Mouse (Mus musculus) neural tube, embryonic 15.5 days (tissue): Measurements from ENCODE around the gene Vipr2. TPM values are rescaled to one million over a fixed set of nuclear protein-coding genes. Genes with fewer than 3 reads are reported as not detected.

Experiments
- ATAC-seq: fragments of 200-750 bp; cut with Nextera tagmentation; 2 replicates; pipeline ENCODE4 v1.8.0; 2017; ENCODE audit warnings: mild to moderate bottlenecking, moderate TSS enrichment, moderate library complexity; ENCODE audit not compliant: low FRiP score
- H3K27ac ChIP-seq: fragments of 300-500 bp; sonication (generic); replicated peaks from 2 replicates; pipeline ENCODE4 v1.5.1; 2015; ENCODE audit warnings: mild to moderate bottlenecking, inconsistent platforms
- H3K27me3 ChIP-seq: fragments of 300-500 bp; sonication (generic); replicated peaks from 2 replicates; pipeline ENCODE4 v1.6.1; 2015; ENCODE audit warnings: inconsistent platforms
- H3K36me3 ChIP-seq: fragments of 300-500 bp; sonication (generic); 2 replicates; pipeline ENCODE4 v1.6.1; 2015; ENCODE audit warnings: inconsistent platforms
- H3K4me1 ChIP-seq: fragments of 300-500 bp; sonication (generic); 2 replicates; pipeline ENCODE4 v1.6.1; 2015; ENCODE audit warnings: inconsistent platforms
- H3K4me2 ChIP-seq: fragments of 300-500 bp; sonication (generic); 2 replicates; pipeline ENCODE4 v1.6.1; 2015; ENCODE audit warnings: inconsistent platforms, mild to moderate bottlenecking, moderate library complexity
- H3K4me3 ChIP-seq: fragments of 300-500 bp; sonication (generic); replicated peaks from 2 replicates; pipeline ENCODE4 v1.5.1; 2015; ENCODE audit warnings: mild to moderate bottlenecking, inconsistent platforms
- H3K9ac ChIP-seq: fragments of 300-500 bp; sonication (generic); replicated peaks from 2 replicates; pipeline ENCODE4 v1.6.1; 2015; ENCODE audit warnings: mild to moderate bottlenecking, inconsistent platforms
- H3K9me3 ChIP-seq: fragments of 300-500 bp; sonication (generic); replicated peaks from 2 replicates; pipeline ENCODE4 v1.6.1; 2016; ENCODE audit warnings: inconsistent platforms
- WGBS: fragments of 180-500 bp; shearing (Covaris S2); methylation state at CpG from one replicate; pipeline ENCODE4 v1.1.7; 2015; ENCODE audit warnings: mixed read lengths; 5-methylcytosine and 5-hydroxymethylcytosine counted together
- polyA plus RNA-seq: library from polyadenylated mRNA; unstranded; fragments of >200 nt; fragmentation: Nextera tagmentation; extraction: Ambion mirVana; gene quantifications from 2 replicates; pipeline ENCODE4 v1.2.1, GENCODE M21; 2015

Vipr2 gene
- polyA plus RNA-seq, 1 experiment from 2014 or later = 0.96 TPM

GRCm38 (mm10) chr12:116062194-116062583 is 15.3 kb upstream of the Vipr2 start:
- 98% methylated on average over 2 of the region's 2 CpGs for WGBS
- peaks cover 18% of the 10 kb centered on the region for H3K9me3 ChIP-seq
- no peak overlapping the region for H3K9ac ChIP-seq
- H3K27ac ChIP-seq = no peak overlapping the region
- H3K36me3 ChIP-seq = peaks cover 46% of the 10 kb centered on the region
- H3K4me1 ChIP-seq = no peaks in the 10 kb centered on the region
- no peak for ATAC-seq
- no peak overlapping the region for H3K4me2 ChIP-seq
- H3K27me3 ChIP-seq = no peaks in the 10 kb centered on the region
- H3K4me3 ChIP-seq = no peak overlapping the region

GRCm38 (mm10) chr12:116063020-116063419 is 14.5 kb upstream of the Vipr2 start:
- Histone ChIP-seq H3K9me3 (peaks cover 18% of the 10 kb centered on the region), H3K9ac (no peak overlapping the region), H3K27ac (no peak overlapping the region), H3K4me3 (no peak overlapping the region), H3K4me2 (no peak overlapping the region), H3K4me1 (no peaks in the 10 kb centered on the region), H3K36me3 (peaks cover 40% of the 10 kb centered on the region), H3K27me3 (no peaks in the 10 kb centered on the region)
- no peak for ATAC-seq
- 93% methylated on average over 4 of the region's 4 CpGs for WGBS

GRCm38 (mm10) chr12:116071023-116071422 is 6.5 kb upstream of the Vipr2 start:
- peak; percentile 77; the same call in 1 of the 2 replicates for ATAC-seq
- whole genome bisulfite sequencing = 34% methylated on average over 3 of the region's 3 CpGs
- Histone ChIP-seq H3K27me3 (no peaks in the 10 kb centered on the region), H3K4me2 (no peak overlapping the region), H3K27ac (no peak overlapping the region), H3K4me3 (no peak overlapping the region), H3K36me3 (no peaks in the 10 kb centered on the region), H3K4me1 (no peaks in the 10 kb centered on the region), H3K9ac (no peak overlapping the region), H3K9me3 (no peaks in the 10 kb centered on the region)

- peaks cover 12% of the 10 kb centered on the region for H3K4me1 ChIP-seq
These were observed 385 bp downstream of the Vipr2 start for GRCm38 (mm10) chr12:116077855-116078366.

GRCm38 (mm10) chr12:116083125-116083524 is 5.6 kb downstream of the Vipr2 start:
- Histone ChIP-seq H3K27me3 (peaks cover 12% of the 10 kb centered on the region), H3K4me1 (0 out of 2 replicates have a peak, but pooled peaks cover 2% of the 10 kb centered on the region), H3K4me3 (no peak overlapping the region), H3K36me3 (no peaks in the 10 kb centered on the region), H3K9ac (no peak overlapping the region), H3K9me3 (no peaks in the 10 kb centered on the region), H3K27ac (no peak overlapping the region), H3K4me2 (no peak overlapping the region)
- ATAC-seq = no peak
- 87% methylated on average over 6 of the region's 6 CpGs for WGBS

More at GRCm38 (mm10) chr12:116077855-116078366, 385 bp downstream of the Vipr2 start:
- no peaks in the 10 kb centered on the region for H3K9me3 ChIP-seq
- H3K4me2 ChIP-seq = peak overlapping the region; percentile 97
- WGBS = under 1% methylated on average over 19 of the region's 24 CpGs
- H3K27me3 ChIP-seq = peaks cover 20% of the 10 kb centered on the region
- ATAC-seq = peak; percentile 25; the same call in 1 of the 2 replicates
- no peak overlapping the region for H3K27ac ChIP-seq
- peak overlapping the region; percentile 56 for H3K9ac ChIP-seq
- H3K4me3 ChIP-seq = peak overlapping the region; percentile 62
- H3K36me3 ChIP-seq = no peaks in the 10 kb centered on the region

- no peak overlapping the region for H3K4me2 ChIP-seq
- 76% methylated on average over 2 of the region's 2 CpGs for WGBS
- ATAC-seq = no peak
- peaks cover 2% of the 10 kb centered on the region; the same call in 1 of the 2 replicates for H3K27me3 ChIP-seq
- no peaks in the 10 kb centered on the region for H3K4me1 ChIP-seq
- H3K36me3 ChIP-seq = no peaks in the 10 kb centered on the region
- H3K9ac ChIP-seq = no peak overlapping the region
- H3K9me3 ChIP-seq = no peaks in the 10 kb centered on the region
- no peak overlapping the region for H3K4me3 ChIP-seq
- H3K27ac ChIP-seq = no peak overlapping the region
These were observed 6.8 kb downstream of the Vipr2 start for GRCm38 (mm10) chr12:116084294-116084693.

- 84% methylated on average over 5 of the region's 5 CpGs for WGBS
- Histone ChIP-seq H3K36me3 (no peaks in the 10 kb centered on the region), H3K4me3 (no peak overlapping the region), H3K27ac (no peak overlapping the region), H3K9me3 (no peaks in the 10 kb centered on the region), H3K9ac (no peak overlapping the region), H3K4me1 (no peaks in the 10 kb centered on the region), H3K27me3 (no peaks in the 10 kb centered on the region), H3K4me2 (no peak overlapping the region)
- no peak for ATAC-seq
These were observed 9.6 kb downstream of the Vipr2 start for GRCm38 (mm10) chr12:116086951-116087600.

- Histone ChIP-seq H3K4me1 (no peaks in the 10 kb centered on the region), H3K27me3 (no peaks in the 10 kb centered on the region), H3K4me2 (no peak overlapping the region), H3K9ac (no peak overlapping the region), H3K36me3 (no peaks in the 10 kb centered on the region), H3K27ac (no peak overlapping the region), H3K9me3 (no peaks in the 10 kb centered on the region), H3K4me3 (no peak overlapping the region)
- WGBS = 91% methylated on average over 3 of the region's 3 CpGs
- no peak for ATAC-seq
These were observed 12.3 kb downstream of the Vipr2 start for GRCm38 (mm10) chr12:116089836-116090235.

- Histone ChIP-seq H3K9ac (no peak overlapping the region), H3K27me3 (no peaks in the 10 kb centered on the region), H3K4me3 (no peak overlapping the region), H3K4me2 (no peak overlapping the region), H3K4me1 (no peaks in the 10 kb centered on the region), H3K27ac (no peak overlapping the region), H3K9me3 (no peaks in the 10 kb centered on the region), H3K36me3 (no peaks in the 10 kb centered on the region)
- ATAC-seq = no peak
- 90% methylated on average over 14 of the region's 14 CpGs for WGBS
These were observed 17.4 kb downstream of the Vipr2 start for GRCm38 (mm10) chr12:116094765-116095555.

GRCm38 (mm10) chr12:116096361-116096904 is 18.9 kb downstream of the Vipr2 start:
- WGBS = 72% methylated on average over 3 of the region's 3 CpGs
- no peak overlapping the region for H3K4me2 ChIP-seq
- ATAC-seq = no peak

GRCm38 (mm10) chr12:116097166-116097565 is 19.6 kb downstream of the Vipr2 start:
- H3K4me2 ChIP-seq = no peak overlapping the region
- no peaks in the 10 kb centered on the region for H3K36me3 ChIP-seq
- no peaks in the 10 kb centered on the region for H3K4me1 ChIP-seq
- no peak overlapping the region for H3K27ac ChIP-seq
- H3K27me3 ChIP-seq = no peaks in the 10 kb centered on the region
- no peak overlapping the region for H3K4me3 ChIP-seq
- no peak overlapping the region for H3K9ac ChIP-seq
- no peaks in the 10 kb centered on the region for H3K9me3 ChIP-seq
- WGBS = 92% methylated on average over 8 of the region's 8 CpGs
- no peak for ATAC-seq

More at GRCm38 (mm10) chr12:116096361-116096904, 18.9 kb downstream of the Vipr2 start:
- no peak overlapping the region for H3K27ac ChIP-seq
- H3K4me3 ChIP-seq = no peak overlapping the region
- H3K9ac ChIP-seq = no peak overlapping the region
- no peaks in the 10 kb centered on the region for H3K27me3 ChIP-seq
- H3K4me1 ChIP-seq = no peaks in the 10 kb centered on the region
- H3K9me3 ChIP-seq = no peaks in the 10 kb centered on the region
- no peaks in the 10 kb centered on the region for H3K36me3 ChIP-seq
